Mouse (Mus musculus) heart, embryonic 15.5 days (tissue): ENCODE measurements at regions not wholly inside any gene's neighbourhood (a gene's known extent, or its start where the extent isn't known, plus 50 kb on each side); places are given as distances from the start of the nearest gene placed in this dataset.
"Not testable (repeated sequence)": the region's sequence is repeated elsewhere in the genome, so short reads cannot be mapped to it uniquely, and the experiment has no call there.

Source experiments
- ATAC-seq: fragments of 200-750 bp; cut with Nextera tagmentation; replicated peaks from 2 replicates; pipeline ENCODE4 v1.8.0; 2017; ENCODE audit warnings: low read depth, moderate TSS enrichment; ENCODE audit not compliant: insufficient number of reproducible peaks, insufficient read depth, low FRiP score
- H3K27ac ChIP-seq: fragments of 300-500 bp; sonication (generic); 2 replicates; pipeline ENCODE4 v1.5.1; 2015; ENCODE audit warnings: mild to moderate bottlenecking, inconsistent platforms
- H3K27me3 ChIP-seq: fragments of 300-500 bp; sonication (generic); 2 replicates; pipeline ENCODE4 v1.6.1; 2015; ENCODE audit warnings: inconsistent platforms
- H3K36me3 ChIP-seq: fragments of 300-500 bp; sonication (generic); 2 replicates; pipeline ENCODE4 v1.6.1; 2015; ENCODE audit warnings: mild to moderate bottlenecking, inconsistent platforms
- H3K4me1 ChIP-seq: fragments of 300-500 bp; sonication (generic); replicated peaks from 2 replicates; pipeline ENCODE4 v1.6.1; 2015; ENCODE audit warnings: inconsistent platforms
- H3K4me2 ChIP-seq: fragments of 300-500 bp; sonication (generic); 2 replicates; pipeline ENCODE4 v1.6.1; 2015; ENCODE audit warnings: inconsistent platforms, mild to moderate bottlenecking, moderate library complexity
- H3K4me3 ChIP-seq: fragments of 300-500 bp; sonication (generic); 2 replicates; pipeline ENCODE4 v1.5.1; 2015; ENCODE audit warnings: mild to moderate bottlenecking, inconsistent platforms
- H3K9ac ChIP-seq: fragments of 300-500 bp; sonication (generic); 2 replicates; pipeline ENCODE4 v1.6.1; 2015; ENCODE audit warnings: mild to moderate bottlenecking, inconsistent platforms
- H3K9me3 ChIP-seq: fragments of 300-500 bp; sonication (generic); replicated peaks from 2 replicates; pipeline ENCODE4 v1.6.1; 2016; ENCODE audit warnings: inconsistent platforms
- WGBS: fragments of 180-500 bp; shearing (Covaris S2); methylation state at CpG from one replicate; pipeline ENCODE4 v1.1.7; 2015; ENCODE audit warnings: mixed read lengths; 5-methylcytosine and 5-hydroxymethylcytosine counted together

- no peak for ATAC-seq
- Histone ChIP-seq H3K4me1 (peaks cover 7% of the 10 kb centered on the region), H3K9ac (no peak overlapping the region), H3K36me3 (no peaks in the 10 kb centered on the region), H3K27me3 (no peaks in the 10 kb centered on the region), H3K9me3 (no peaks in the 10 kb centered on the region), H3K27ac (no peak overlapping the region), H3K4me3 (no peak overlapping the region), H3K4me2 (no peak overlapping the region)
- WGBS: 95% methylated on average over 1 of the region's 1 CpGs
Measured at GRCm38 (mm10) chr15:37101419-37101818, 93.8 kb upstream of the Zfp706 start.

- Histone ChIP-seq H3K4me3 (no peak overlapping the region), H3K27me3 (no peaks in the 10 kb centered on the region), H3K9me3 (no peaks in the 10 kb centered on the region), H3K4me1 (peaks cover 7% of the 10 kb centered on the region), H3K36me3 (no peaks in the 10 kb centered on the region), H3K9ac (no peak overlapping the region), H3K27ac (no peak overlapping the region), H3K4me2 (no peak overlapping the region)
- no peak for ATAC-seq
- WGBS: 82% methylated on average over 6 of the region's 6 CpGs
Measured at GRCm38 (mm10) chr15:37100767-37101288, 93.3 kb upstream of the Zfp706 start.

GRCm38 (mm10) chr15:37099927-37100766 is 92.6 kb upstream of the Zfp706 start:
- ATAC-seq: 0 out of 2 replicates have a peak, but pooled peaks have one; percentile 31

GRCm38 (mm10) chr15:37099176-37099575 is 91.6 kb upstream of the Zfp706 start:
- H3K9ac ChIP-seq: no peak overlapping the region
- H3K27me3 ChIP-seq: no peaks in the 10 kb centered on the region
- no peaks in the 10 kb centered on the region for H3K9me3 ChIP-seq
- no peak overlapping the region for H3K4me3 ChIP-seq
- 71% methylated on average over 1 of the region's 1 CpGs for WGBS
- no peak for ATAC-seq
- no peaks in the 10 kb centered on the region for H3K36me3 ChIP-seq
- peaks cover 7% of the 10 kb centered on the region for H3K4me1 ChIP-seq
- no peak overlapping the region for H3K4me2 ChIP-seq
- no peak overlapping the region for H3K27ac ChIP-seq

More at GRCm38 (mm10) chr15:37099927-37100766, 92.6 kb upstream of the Zfp706 start:
- H3K4me3 ChIP-seq: peak overlapping the region; percentile 29
- peaks cover 7% of the 10 kb centered on the region for H3K4me1 ChIP-seq
- H3K4me2 ChIP-seq: peak overlapping the region; percentile 55
- no peaks in the 10 kb centered on the region for H3K9me3 ChIP-seq
- H3K27ac ChIP-seq: no peak overlapping the region
- no peak overlapping the region for H3K9ac ChIP-seq
- 35% methylated on average over 17 of the region's 17 CpGs for WGBS
- H3K36me3 ChIP-seq: no peaks in the 10 kb centered on the region
- no peaks in the 10 kb centered on the region for H3K27me3 ChIP-seq

GRCm38 (mm10) chr15:37097426-37097825 is 89.9 kb upstream of the Zfp706 start:
- Histone ChIP-seq H3K27ac (no peak overlapping the region), H3K9ac (no peak overlapping the region), H3K9me3 (no peaks in the 10 kb centered on the region), H3K4me3 (no peak overlapping the region), H3K27me3 (no peaks in the 10 kb centered on the region), H3K4me1 (peaks cover 7% of the 10 kb centered on the region), H3K36me3 (no peaks in the 10 kb centered on the region), H3K4me2 (no peak overlapping the region)
- WGBS: 87% methylated on average over 7 of the region's 7 CpGs
- no peak for ATAC-seq

GRCm38 (mm10) chr15:37091171-37091570 is 83.6 kb upstream of the Zfp706 start:
- not testable (repeated sequence) for H3K4me1 ChIP-seq, H3K9ac ChIP-seq, H3K36me3 ChIP-seq, ATAC-seq, H3K9me3 ChIP-seq, H3K27ac ChIP-seq, H3K4me3 ChIP-seq, H3K27me3 ChIP-seq, H3K4me2 ChIP-seq
- 51% methylated on average over 5 of the region's 5 CpGs for WGBS

GRCm38 (mm10) chr15:37083726-37084125 is 76.2 kb upstream of the Zfp706 start:
- H3K9ac ChIP-seq: no peak overlapping the region
- H3K9me3 ChIP-seq: no peaks in the 10 kb centered on the region
- no peaks in the 10 kb centered on the region for H3K36me3 ChIP-seq
- no peak overlapping the region for H3K4me3 ChIP-seq
- H3K4me2 ChIP-seq: no peak overlapping the region
- 73% methylated on average over 3 of the region's 3 CpGs for WGBS
- no peaks in the 10 kb centered on the region for H3K27me3 ChIP-seq
- H3K4me1 ChIP-seq: no peaks in the 10 kb centered on the region
- H3K27ac ChIP-seq: no peak overlapping the region
- ATAC-seq: no peak

GRCm38 (mm10) chr15:37081836-37082235 is 74.3 kb upstream of the Zfp706 start:
- no peak for ATAC-seq
- H3K4me1 ChIP-seq: no peaks in the 10 kb centered on the region
- H3K36me3 ChIP-seq: no peaks in the 10 kb centered on the region
- no peak overlapping the region for H3K4me3 ChIP-seq
- H3K9me3 ChIP-seq: no peaks in the 10 kb centered on the region
- 69% methylated on average over 2 of the region's 2 CpGs for WGBS
- H3K4me2 ChIP-seq: no peak overlapping the region
- no peaks in the 10 kb centered on the region for H3K27me3 ChIP-seq
- H3K27ac ChIP-seq: no peak overlapping the region
- H3K9ac ChIP-seq: no peak overlapping the region

- 89% methylated on average over 2 of the region's 2 CpGs for WGBS
- H3K4me2 ChIP-seq: no peak overlapping the region
- no peak overlapping the region for H3K4me3 ChIP-seq
- no peaks in the 10 kb centered on the region for H3K36me3 ChIP-seq
- no peak for ATAC-seq
- H3K27me3 ChIP-seq: no peaks in the 10 kb centered on the region
- H3K9ac ChIP-seq: no peak overlapping the region
- H3K9me3 ChIP-seq: no peaks in the 10 kb centered on the region
- H3K27ac ChIP-seq: no peak overlapping the region
- H3K4me1 ChIP-seq: no peaks in the 10 kb centered on the region
Measured at GRCm38 (mm10) chr15:37080931-37081330, 73.4 kb upstream of the Zfp706 start.

- H3K36me3 ChIP-seq: no peaks in the 10 kb centered on the region
- no peaks in the 10 kb centered on the region for H3K27me3 ChIP-seq
- no peak overlapping the region for H3K4me2 ChIP-seq
- no peak overlapping the region for H3K27ac ChIP-seq
- H3K9ac ChIP-seq: no peak overlapping the region
- H3K4me1 ChIP-seq: no peaks in the 10 kb centered on the region
- no peak for ATAC-seq
- H3K9me3 ChIP-seq: no peaks in the 10 kb centered on the region
- H3K4me3 ChIP-seq: no peak overlapping the region
- 80% methylated on average over 4 of the region's 4 CpGs for WGBS
Measured at GRCm38 (mm10) chr15:37080395-37080794, 72.8 kb upstream of the Zfp706 start.

- ATAC-seq, H3K27ac ChIP-seq, H3K9ac ChIP-seq, H3K4me1 ChIP-seq, H3K9me3 ChIP-seq, H3K27me3 ChIP-seq, H3K36me3 ChIP-seq, H3K4me2 ChIP-seq, H3K4me3 ChIP-seq: not testable (repeated sequence)
- 86% methylated on average over 2 of the region's 2 CpGs for WGBS
Measured at GRCm38 (mm10) chr15:37074207-37074606, 66.6 kb upstream of the Zfp706 start.
